Mouse (Mus musculus) thymus, adult 2 months (tissue): ENCODE data around the gene Sema4b.

Experiments used
- CTCF ChIP-seq: fragments of 200-500 bp; IDR thresholded peaks from 2 replicates; pipeline ENCODE4 v1.5.1; 2012; ENCODE audit warnings: mild to moderate bottlenecking, control low read depth, low read length, moderate library complexity, borderline replicate concordance; ENCODE audit not compliant: control insufficient read depth, poor library complexity, insufficient read depth; ENCODE audit errors: extremely low read depth
- POLR2A ChIP-seq: fragments of 200-500 bp; IDR thresholded peaks from 2 replicates; pipeline ENCODE4 v1.6.1; 2012; ENCODE audit warnings: mild to moderate bottlenecking, low read length, control low read depth, moderate library complexity; ENCODE audit not compliant: control insufficient read depth, poor library complexity, insufficient read depth; ENCODE audit errors: extremely low read depth

- TF ChIP-seq CTCF (no peak), POLR2A (no peak)
Observed at GRCm38 (mm10) chr7:80180202-80180601, 6.4 kb upstream of the Sema4b start.
